Mouse (Mus musculus) intestine, postnatal 0 days (tissue): ENCODE measurements at regions not wholly inside any gene's neighbourhood (a gene's known extent, or its start where the extent isn't known, plus 50 kb on each side); places are given as distances from the start of the nearest gene placed in this dataset.

Source experiments
- ATAC-seq: fragments of 200-750 bp; cut with Nextera tagmentation; 2 replicates; pipeline ENCODE4 v1.8.0; 2017; ENCODE audit warnings: mild to moderate bottlenecking, moderate TSS enrichment, moderate library complexity
- H3K27ac ChIP-seq: fragments of 300-500 bp; sonication (generic); 2 replicates; pipeline ENCODE4 v1.5.1; 2014; ENCODE audit warnings: mild to moderate bottlenecking, low read depth, low read length, moderate library complexity
- H3K27me3 ChIP-seq: fragments of 300-500 bp; sonication (generic); replicated peaks from 2 replicates; pipeline ENCODE4 v1.6.1; 2014; ENCODE audit warnings: low read length, mixed read lengths; ENCODE audit not compliant: control insufficient read depth, insufficient read depth
- H3K36me3 ChIP-seq: fragments of 300-500 bp; sonication (generic); 2 replicates; pipeline ENCODE4 v1.6.1; 2014; ENCODE audit warnings: mild to moderate bottlenecking, moderate library complexity; ENCODE audit not compliant: control insufficient read depth, insufficient read depth
- H3K4me1 ChIP-seq: fragments of 300-500 bp; sonication (generic); replicated peaks from 2 replicates; pipeline ENCODE4 v1.6.1; 2014; ENCODE audit warnings: antibody characterized with exemption, low read length, mixed read lengths; ENCODE audit not compliant: control insufficient read depth, insufficient read depth
- H3K4me2 ChIP-seq: fragments of 300-500 bp; sonication (generic); replicated peaks from 2 replicates; pipeline ENCODE4 v1.6.1; 2014; ENCODE audit warnings: low read depth, mild to moderate bottlenecking, moderate library complexity
- H3K4me3 ChIP-seq: fragments of 300-500 bp; sonication (generic); 2 replicates; pipeline ENCODE4 v1.5.1; 2014; ENCODE audit warnings: low read depth, low read length
- H3K9ac ChIP-seq: fragments of 300-500 bp; sonication (generic); 2 replicates; pipeline ENCODE4 v1.6.1; 2014; ENCODE audit warnings: mild to moderate bottlenecking, low read depth, low read length
- H3K9me3 ChIP-seq: fragments of 300-500 bp; sonication (generic); 2 replicates; pipeline ENCODE4 v1.6.1; 2016; ENCODE audit warnings: mixed run types; ENCODE audit not compliant: control insufficient read depth
- CTCF ChIP-seq: sonication (generic); IDR thresholded peaks from 2 replicates; pipeline ENCODE4 v1.5.1; 2016; ENCODE audit warnings: low read depth, mild to moderate bottlenecking, control low read depth, antibody characterized with exemption, moderate library complexity
- WGBS: fragments of 180-500 bp; shearing (Covaris S2); extraction: QIAGEN DNeasy Blood & Tissue Kit; methylation state at CpG from one replicate; pipeline ENCODE4 v1.1.7; 2014; 5-methylcytosine and 5-hydroxymethylcytosine counted together

DNA sequence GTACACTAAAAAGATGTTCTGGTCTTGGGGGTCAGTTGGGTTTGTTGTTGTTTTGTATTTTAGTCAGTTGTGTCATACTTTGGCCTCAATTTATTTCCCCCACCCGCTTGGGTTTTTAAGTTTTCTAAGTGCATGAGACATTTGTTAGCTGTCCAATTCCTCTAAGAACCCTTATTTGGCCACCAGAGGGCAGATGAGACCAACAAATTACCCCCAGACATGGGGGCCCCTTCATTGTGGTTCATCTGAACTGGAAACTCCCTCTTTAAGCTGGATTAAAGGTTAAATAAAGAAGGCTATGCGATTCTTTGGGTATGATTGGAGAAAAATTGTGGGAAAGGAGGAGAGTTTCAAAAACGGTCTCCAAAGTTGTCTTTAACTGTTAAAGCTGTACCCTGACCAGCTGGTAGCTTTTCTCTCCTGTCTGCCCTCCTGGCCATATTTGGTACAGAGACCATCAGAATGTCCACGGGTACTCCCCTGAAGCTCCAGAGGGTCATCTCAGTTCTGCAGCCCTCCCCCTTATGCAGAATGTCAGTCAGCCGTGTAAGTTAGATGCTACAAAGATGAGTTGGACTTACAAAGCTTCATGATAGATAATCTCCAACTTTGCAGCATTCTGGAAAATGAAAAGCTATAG is 238.6 kb downstream of the Foxa2 start:
- Histone ChIP-seq H3K9ac (no peak overlapping the region), H3K27me3 (peaks cover 6% of the 10 kb centered on the region; the same call in 1 of the 2 replicates), H3K36me3 (no peaks in the 10 kb centered on the region), H3K4me3 (no peak overlapping the region), H3K4me2 (no peak overlapping the region), H3K9me3 (no peaks in the 10 kb centered on the region), H3K4me1 (no peaks in the 10 kb centered on the region), H3K27ac (no peak overlapping the region)
- WGBS = 37% methylated on average over 5 of the region's 5 CpGs
- TF ChIP-seq CTCF = peak; percentile 76
- ATAC-seq = no peak

DNA sequence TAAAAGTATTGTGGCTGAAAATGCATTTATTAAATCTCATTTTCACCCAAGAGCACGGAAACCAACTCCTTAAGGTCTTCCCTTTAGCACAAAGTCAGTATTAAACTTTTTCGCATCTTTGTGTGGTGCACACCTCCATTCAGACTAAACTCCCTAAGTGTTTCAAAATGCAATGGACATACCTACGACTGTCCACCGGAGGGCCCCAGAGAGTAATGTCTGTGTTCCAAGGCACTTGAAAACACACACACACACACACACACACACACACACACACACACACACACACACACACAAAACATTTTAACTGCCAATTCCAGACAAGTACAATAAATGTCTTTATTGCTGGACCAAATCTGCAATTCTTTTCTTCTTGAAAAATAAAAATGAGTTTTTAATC is 243.7 kb downstream of the Foxa2 start:
- 0 out of 2 replicates have a peak, but pooled peaks cover 6% of the 10 kb centered on the region for H3K27me3 ChIP-seq
- no peak overlapping the region for H3K9ac ChIP-seq
- H3K4me3 ChIP-seq = no peak overlapping the region
- H3K9me3 ChIP-seq = no peaks in the 10 kb centered on the region
- H3K36me3 ChIP-seq = no peaks in the 10 kb centered on the region
- no peak for ATAC-seq
- 37% methylated on average over 4 of the region's 4 CpGs for WGBS
- H3K4me1 ChIP-seq = no peaks in the 10 kb centered on the region
- H3K27ac ChIP-seq = no peak overlapping the region
- TF ChIP-seq CTCF = peak; percentile 58
- H3K4me2 ChIP-seq = no peak overlapping the region

DNA sequence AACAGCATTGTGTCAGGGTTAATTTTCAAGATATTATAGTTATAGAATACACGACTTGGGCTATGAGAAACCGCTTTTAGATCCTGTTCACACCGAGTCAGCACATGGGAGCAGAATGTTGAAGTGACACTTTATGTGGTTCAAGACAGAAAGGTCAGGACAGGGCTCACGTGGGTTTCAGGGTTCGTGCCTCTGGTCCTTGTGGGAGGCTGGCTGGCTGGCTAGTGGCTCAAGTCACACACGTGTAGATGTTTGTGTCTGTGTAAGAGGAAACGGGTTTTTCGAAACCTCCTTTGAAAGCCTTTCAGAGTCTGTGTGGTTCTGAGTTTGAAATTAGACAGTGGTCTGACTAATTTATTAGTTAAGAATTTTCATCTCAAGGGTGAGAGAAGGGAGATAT is 255.3 kb downstream of the Foxa2 start:
- 70% methylated on average over 8 of the region's 8 CpGs for WGBS
- H3K4me2 ChIP-seq = no peak overlapping the region
- no peak for ATAC-seq
- H3K4me1 ChIP-seq = no peaks in the 10 kb centered on the region
- no peak for TF ChIP-seq CTCF
- H3K9me3 ChIP-seq = no peaks in the 10 kb centered on the region
- no peaks in the 10 kb centered on the region for H3K36me3 ChIP-seq
- no peaks in the 10 kb centered on the region for H3K27me3 ChIP-seq
- no peak overlapping the region for H3K9ac ChIP-seq
- H3K27ac ChIP-seq = no peak overlapping the region
- H3K4me3 ChIP-seq = no peak overlapping the region

DNA sequence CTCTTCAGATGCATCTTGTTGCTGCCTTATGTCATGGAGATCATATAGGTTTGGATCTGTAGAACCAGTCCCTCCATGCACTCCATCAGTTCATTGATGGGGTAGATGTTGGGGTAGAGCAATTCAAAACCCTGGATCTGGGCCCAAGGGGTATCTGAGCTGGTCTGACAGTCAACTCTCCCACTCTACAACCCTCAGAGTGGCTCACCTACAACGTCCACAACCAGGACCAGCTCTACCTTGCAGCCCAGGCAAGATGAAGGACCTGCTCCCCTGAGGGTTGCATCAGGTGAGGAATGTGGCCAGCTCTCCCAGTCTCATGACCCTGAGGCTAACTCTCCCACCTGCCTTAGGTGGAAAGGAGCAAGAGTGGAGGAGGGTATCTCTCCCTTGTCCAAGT is 256.9 kb downstream of the Foxa2 start:
- Histone ChIP-seq H3K9me3 (no peaks in the 10 kb centered on the region), H3K27ac (no peak overlapping the region), H3K9ac (no peak overlapping the region), H3K27me3 (no peaks in the 10 kb centered on the region), H3K4me2 (no peak overlapping the region), H3K4me1 (no peaks in the 10 kb centered on the region), H3K4me3 (no peak overlapping the region), H3K36me3 (no peaks in the 10 kb centered on the region)
- WGBS = 94% methylated on average over 1 of the region's 1 CpGs
- TF ChIP-seq CTCF = no peak
- ATAC-seq = no peak

DNA sequence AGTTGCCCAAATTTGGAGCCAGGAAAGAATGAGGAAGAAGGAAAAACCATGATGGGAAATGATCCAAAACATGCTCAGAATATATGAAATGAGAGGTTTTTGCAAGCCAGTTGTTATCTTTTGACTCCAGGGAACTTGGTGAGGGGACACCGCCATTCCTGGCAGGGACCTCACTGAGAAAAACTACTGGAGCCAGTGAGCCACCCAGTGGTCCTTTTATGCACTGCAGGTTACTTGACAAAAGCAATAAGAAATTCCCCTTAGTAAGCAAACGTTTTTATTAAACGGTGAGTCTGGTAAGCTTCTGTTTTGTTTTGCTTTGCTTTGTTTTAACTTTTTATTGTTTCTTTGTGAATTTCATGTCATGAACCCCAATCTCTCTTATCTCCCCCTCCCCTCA is 257.5 kb downstream of the Foxa2 start:
- H3K27me3 ChIP-seq = no peaks in the 10 kb centered on the region
- WGBS = 7% methylated on average over 3 of the region's 3 CpGs
- H3K9ac ChIP-seq = no peak overlapping the region
- no peaks in the 10 kb centered on the region for H3K4me1 ChIP-seq
- H3K36me3 ChIP-seq = no peaks in the 10 kb centered on the region
- H3K4me3 ChIP-seq = no peak overlapping the region
- no peak overlapping the region for H3K27ac ChIP-seq
- no peak overlapping the region for H3K4me2 ChIP-seq
- TF ChIP-seq CTCF = peak; percentile 72
- no peak for ATAC-seq
- no peaks in the 10 kb centered on the region for H3K9me3 ChIP-seq

DNA sequence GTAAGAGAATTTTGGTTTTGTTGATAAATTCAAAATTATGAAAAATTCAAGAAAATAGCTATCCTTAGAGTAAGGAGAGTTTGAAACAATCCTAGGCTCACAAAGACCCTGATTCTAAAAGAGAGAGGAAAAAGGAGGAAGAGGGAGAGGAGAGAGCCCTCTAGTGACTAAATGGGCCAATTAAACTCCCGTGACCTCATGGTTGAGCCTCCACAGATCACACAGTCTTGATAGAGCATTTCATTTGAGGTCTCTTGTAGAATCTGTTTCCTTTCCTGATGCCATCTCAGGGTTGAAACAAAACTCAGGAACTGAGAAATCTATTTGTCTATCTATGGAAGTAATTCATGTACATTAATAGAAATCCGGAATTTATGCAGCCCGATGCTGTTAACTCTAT is 258.8 kb downstream of the Foxa2 start:
- H3K9ac ChIP-seq = no peak overlapping the region
- H3K9me3 ChIP-seq = no peaks in the 10 kb centered on the region
- ATAC-seq = no peak
- TF ChIP-seq CTCF = no peak
- H3K27me3 ChIP-seq = no peaks in the 10 kb centered on the region
- no peaks in the 10 kb centered on the region for H3K36me3 ChIP-seq
- no peak overlapping the region for H3K4me2 ChIP-seq
- H3K4me3 ChIP-seq = no peak overlapping the region
- no peaks in the 10 kb centered on the region for H3K4me1 ChIP-seq
- 69% methylated on average over 3 of the region's 3 CpGs for WGBS
- no peak overlapping the region for H3K27ac ChIP-seq

DNA sequence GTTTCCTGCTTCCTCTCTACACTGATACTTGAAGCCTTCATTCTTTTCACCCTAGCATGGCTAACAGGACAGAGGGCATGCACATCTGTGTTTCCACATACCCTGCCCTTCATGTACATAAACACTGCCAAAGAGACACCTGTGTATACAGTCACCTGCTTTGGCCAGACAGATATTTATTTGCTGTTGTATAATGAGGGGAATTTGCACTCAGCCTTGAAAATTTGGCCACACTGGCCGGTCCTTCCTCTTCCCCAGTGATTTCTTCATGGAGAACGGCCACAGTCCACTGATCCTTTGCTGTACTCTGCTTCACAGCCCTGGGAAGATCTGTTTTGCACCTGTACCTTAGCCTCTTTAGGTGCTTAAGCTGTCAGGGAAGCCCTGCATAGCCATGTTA is 264.3 kb downstream of the Foxa2 start:
- WGBS = 72% methylated on average over 2 of the region's 2 CpGs
- Histone ChIP-seq H3K9ac (no peak overlapping the region), H3K9me3 (no peaks in the 10 kb centered on the region), H3K4me1 (no peaks in the 10 kb centered on the region), H3K27me3 (no peaks in the 10 kb centered on the region), H3K36me3 (no peaks in the 10 kb centered on the region), H3K4me3 (no peak overlapping the region), H3K4me2 (no peak overlapping the region), H3K27ac (no peak overlapping the region)
- ATAC-seq = no peak
- no peak for TF ChIP-seq CTCF
